Mouse (Mus musculus) midbrain, embryonic 14.5 days (tissue): ENCODE measurements around the gene Car11. TPM values are rescaled to one million over a fixed set of nuclear protein-coding genes. Genes with fewer than 3 reads are reported as not detected.

ENCODE experiments used
- ATAC-seq: fragments of 200-750 bp; cut with Nextera tagmentation; 2 replicates; pipeline ENCODE4 v1.8.0; 2017; ENCODE audit warnings: moderate number of reproducible peaks, moderate library complexity; ENCODE audit not compliant: low FRiP score, low TSS enrichment
- DNase-seq: peaks from one replicate; pipeline ENCODE4 v3.0.0-alpha.2; 2015
- H3K27ac ChIP-seq: fragments of 300-500 bp; sonication (generic); replicated peaks from 2 replicates; pipeline ENCODE4 v1.5.1; 2014; ENCODE audit warnings: mild to moderate bottlenecking, low read depth, low read length, moderate library complexity
- H3K27me3 ChIP-seq: fragments of 300-500 bp; sonication (generic); 2 replicates; pipeline ENCODE4 v1.6.1; 2014; ENCODE audit warnings: low read length, control low read depth, mixed read lengths; ENCODE audit not compliant: control insufficient read depth, insufficient read depth
- H3K36me3 ChIP-seq: fragments of 300-500 bp; sonication (generic); 2 replicates; pipeline ENCODE4 v1.6.1; 2014; ENCODE audit warnings: low read length, control low read depth; ENCODE audit not compliant: control insufficient read depth, insufficient read depth
- H3K4me1 ChIP-seq: fragments of 300-500 bp; sonication (generic); 2 replicates; pipeline ENCODE4 v1.6.1; 2014; ENCODE audit warnings: mild to moderate bottlenecking, antibody characterized with exemption, low read length, control low read depth; ENCODE audit not compliant: control insufficient read depth, insufficient read depth
- H3K4me2 ChIP-seq: fragments of 300-500 bp; sonication (generic); 2 replicates; pipeline ENCODE4 v1.6.1; 2014; ENCODE audit warnings: mild to moderate bottlenecking, low read length, moderate library complexity
- H3K4me3 ChIP-seq: fragments of 300-500 bp; sonication (generic); replicated peaks from 2 replicates; pipeline ENCODE4 v1.5.1; 2014; ENCODE audit warnings: low read depth, low read length
- H3K9ac ChIP-seq: fragments of 300-500 bp; sonication (generic); replicated peaks from 2 replicates; pipeline ENCODE4 v1.6.1; 2014; ENCODE audit warnings: mild to moderate bottlenecking, low read length, moderate library complexity
- H3K9me3 ChIP-seq: fragments of 300-500 bp; sonication (generic); 2 replicates; pipeline ENCODE4 v1.6.1; 2016; ENCODE audit warnings: low read length, control low read depth, mixed read lengths; ENCODE audit not compliant: control insufficient read depth
- WGBS: fragments of 180-500 bp; shearing (Covaris S2); extraction: QIAGEN DNeasy Blood & Tissue Kit; methylation state at CpG from one replicate; pipeline ENCODE4 v1.1.7; 2014; 5-methylcytosine and 5-hydroxymethylcytosine counted together
- polyA plus RNA-seq: library from polyadenylated mRNA; unstranded; fragments of >200 nt; fragmentation: Nextera tagmentation; extraction: Ambion mirVana; gene quantifications from 2 replicates; pipeline ENCODE4 v1.2.1, GENCODE M21; 2014

The Car11 gene
- polyA plus RNA-seq, 1 experiment from 2014 or later: 28.1 TPM

- Histone ChIP-seq H3K4me2 (peak overlapping the region; percentile 94), H3K36me3 (no peaks in the 10 kb centered on the region), H3K27ac (no peak overlapping the region), H3K4me3 (no peak overlapping the region; the same call in 1 of the 2 replicates), H3K27me3 (peaks cover 5% of the 10 kb centered on the region), H3K4me1 (peaks cover 45% of the 10 kb centered on the region), H3K9ac (no peak overlapping the region; the same call in 1 of the 2 replicates), H3K9me3 (no peaks in the 10 kb centered on the region)
- no peak for DNase-seq
- WGBS: 87% methylated on average over 11 of the region's 11 CpGs
- no peak for ATAC-seq
Measured at GRCm38 (mm10) chr7:45701607-45702006, 2.0 kb downstream of the Car11 start.

GRCm38 (mm10) chr7:45702316-45702715, 2.7 kb downstream of the Car11 start:
- no peak overlapping the region for H3K4me3 ChIP-seq
- H3K4me2 ChIP-seq: no peak overlapping the region
- no peak overlapping the region for H3K27ac ChIP-seq
- H3K4me1 ChIP-seq: peaks cover 52% of the 10 kb centered on the region
- H3K27me3 ChIP-seq: peaks cover 5% of the 10 kb centered on the region
- 93% methylated on average over 11 of the region's 11 CpGs for WGBS
- H3K9ac ChIP-seq: no peak overlapping the region
- H3K36me3 ChIP-seq: no peaks in the 10 kb centered on the region
- ATAC-seq (no peak), DNase-seq (no peak)
- no peaks in the 10 kb centered on the region for H3K9me3 ChIP-seq

- peak overlapping the region; percentile 96 for H3K4me2 ChIP-seq
- no peaks in the 10 kb centered on the region for H3K36me3 ChIP-seq
- H3K9me3 ChIP-seq: no peaks in the 10 kb centered on the region
- H3K4me1 ChIP-seq: peaks cover 58% of the 10 kb centered on the region
- ATAC-seq (no peak), DNase-seq (no peak)
- 89% methylated on average over 17 of the region's 17 CpGs for WGBS
- H3K9ac ChIP-seq: peak overlapping the region; percentile 56; the same call in 1 of the 2 replicates
- H3K4me3 ChIP-seq: peak overlapping the region; percentile 51
- peak overlapping the region; percentile 93; the same call in 1 of the 2 replicates for H3K27ac ChIP-seq
- peaks cover 5% of the 10 kb centered on the region for H3K27me3 ChIP-seq
Measured at GRCm38 (mm10) chr7:45702809-45703520, 3.3 kb downstream of the Car11 start.

GRCm38 (mm10) chr7:45703521-45704033, 3.9 kb downstream of the Car11 start:
- no peaks in the 10 kb centered on the region for H3K36me3 ChIP-seq
- no peak for ATAC-seq
- peak overlapping the region; percentile 96 for H3K4me2 ChIP-seq
- H3K9ac ChIP-seq: peak overlapping the region; percentile 56
- no peak for DNase-seq
- WGBS: 34% methylated on average over 12 of the region's 12 CpGs
- H3K4me3 ChIP-seq: peak overlapping the region; percentile 51
- peak overlapping the region; percentile 93 for H3K27ac ChIP-seq
- peaks cover 2% of the 10 kb centered on the region for H3K27me3 ChIP-seq
- H3K9me3 ChIP-seq: no peaks in the 10 kb centered on the region
- peaks cover 64% of the 10 kb centered on the region for H3K4me1 ChIP-seq

GRCm38 (mm10) chr7:45704046-45704559, 4.5 kb downstream of the Car11 start:
- Histone ChIP-seq H3K27ac (peak overlapping the region; percentile 93), H3K36me3 (no peaks in the 10 kb centered on the region), H3K9me3 (no peaks in the 10 kb centered on the region), H3K4me1 (peaks cover 70% of the 10 kb centered on the region), H3K4me2 (peak overlapping the region; percentile 96), H3K27me3 (no peaks in the 10 kb centered on the region; the same call in 1 of the 2 replicates), H3K9ac (peak overlapping the region; percentile 56), H3K4me3 (peak overlapping the region; percentile 51)
- under 1% methylated on average over 13 of the region's 13 CpGs for WGBS
- DNase-seq: peak; percentile 89
- peak; percentile 52 for ATAC-seq

- H3K27ac ChIP-seq: peak within 1 kb of the TSS; percentile 93
- ATAC-seq: peak; percentile 89
- peaks cover 77% of the 10 kb centered on the region for H3K4me1 ChIP-seq
- peak within 1 kb of the TSS; percentile 56 for H3K9ac ChIP-seq
- peak within 1 kb of the TSS; percentile 51 for H3K4me3 ChIP-seq
- peak; percentile 99 for DNase-seq
- peak within 1 kb of the TSS; percentile 96 for H3K4me2 ChIP-seq
- peaks cover 2% of the 10 kb centered on the region; the same call in 1 of the 2 replicates for H3K36me3 ChIP-seq
- no peaks in the 10 kb centered on the region for H3K9me3 ChIP-seq
- 0% methylated on average over 36 of the region's 36 CpGs for WGBS
- no peaks in the 10 kb centered on the region for H3K27me3 ChIP-seq
Measured at GRCm38 (mm10) chr7:45704730-45705442, 5.2 kb downstream of the Car11 start, which contains the start of gene Dbp. Gene Dbp, plus strand, starts transcription at chr7:45705088.

GRCm38 (mm10) chr7:45705443-45705864, 5.8 kb downstream of the Car11 start:
- peak overlapping the region; percentile 51 for H3K4me3 ChIP-seq
- peak overlapping the region; percentile 39; the same call in 1 of the 2 replicates for H3K9ac ChIP-seq
- H3K36me3 ChIP-seq: peaks cover 8% of the 10 kb centered on the region
- peaks cover 77% of the 10 kb centered on the region for H3K4me1 ChIP-seq
- H3K4me2 ChIP-seq: peak overlapping the region; percentile 96
- ATAC-seq (no peak), DNase-seq (no peak)
- H3K27me3 ChIP-seq: no peaks in the 10 kb centered on the region
- H3K9me3 ChIP-seq: no peaks in the 10 kb centered on the region
- H3K27ac ChIP-seq: peak overlapping the region; percentile 60
- WGBS: under 1% methylated on average over 21 of the region's 21 CpGs

GRCm38 (mm10) chr7:45705873-45706281, 6.2 kb downstream of the Car11 start:
- no peaks in the 10 kb centered on the region for H3K27me3 ChIP-seq
- 0 out of 2 replicates have a peak overlapping the region, but pooled peaks have one; percentile 39 for H3K9ac ChIP-seq
- peak overlapping the region; percentile 96 for H3K4me2 ChIP-seq
- H3K4me1 ChIP-seq: peaks cover 80% of the 10 kb centered on the region
- peaks cover 12% of the 10 kb centered on the region for H3K36me3 ChIP-seq
- no peaks in the 10 kb centered on the region for H3K9me3 ChIP-seq
- no peak for ATAC-seq
- H3K4me3 ChIP-seq: peak overlapping the region; percentile 51
- H3K27ac ChIP-seq: no peak overlapping the region
- 0% methylated on average over 7 of the region's 7 CpGs for WGBS
- DNase-seq: no peak
